23 mouse cellular contexts compared by ENCODE assay signal in the genomic region with DNA sequence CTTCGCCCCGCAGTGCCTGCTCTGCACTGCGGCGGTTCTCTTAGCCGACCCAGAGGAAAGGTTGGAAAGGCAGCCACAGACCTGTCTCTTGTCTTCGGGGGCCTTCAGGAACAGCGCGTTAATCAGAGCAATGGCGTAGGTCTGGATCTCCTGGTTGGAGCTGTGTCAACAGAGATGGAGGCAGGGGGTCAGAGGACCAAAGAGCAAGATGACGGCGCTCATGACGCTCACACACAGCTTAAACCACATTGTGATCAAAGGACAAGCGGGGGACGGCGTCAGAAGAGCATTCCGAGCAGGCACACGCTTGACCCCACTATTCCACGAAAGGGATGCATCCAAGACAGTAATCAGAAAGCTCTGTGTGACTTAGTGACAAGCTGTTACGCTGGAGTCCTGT. TPM values are rescaled to one million over a fixed set of nuclear protein-coding genes. Genes with fewer than 3 reads are reported as not detected.
DNase-seq lines count a peak whose midpoint lies in the region; ATAC-seq and TF ChIP-seq lines count a peak whose summit lies in the region.
"Had no signal": no experiment of that assay in that cellular context is flagged by ENCODE, and none has a peak within 500 bp of the region (broad histone marks: within the 10 kb centered on the region; RNA-seq: fewer than 3 reads in every experiment).

No protein-coding gene starts in this region.

- 33% methylated on average over 19 of the region's 19 CpGs for WGBS in liver, adult 2 months
- WGBS in liver, embryonic 13.5 days (ENCODE audit: insufficient replicate concordance) = 74% methylated on average over 19 of the region's 19 CpGs
- 79% methylated on average over 19 of the region's 19 CpGs for WGBS in liver, embryonic 16.5 days (ENCODE audit: insufficient replicate concordance)
- 88% methylated on average over 19 of the region's 19 CpGs for WGBS in hindbrain, embryonic 10.5 days

- TF ChIP-seq CTCF in liver, adult 2 months (IDR thresholded peaks at IDR 0.05; ENCODE audit: low read depth, low read length) = no peak

- no peak overlapping the region for H3K4me2 ChIP-seq in liver, embryonic 13.5 days
- H3K4me2 ChIP-seq in liver, embryonic 16.5 days (ENCODE audit: low read depth, low read length) = no peak overlapping the region
- H3K4me2 ChIP-seq: forebrain, embryonic 13.5 days; hindbrain, embryonic 13.5 days had no signal

- TF ChIP-seq POLR2A in liver, adult 2 months (IDR thresholded peaks at IDR 0.05; ENCODE audit: extremely low read depth, insufficient read depth, low read length) = no peak

- H3K27me3 ChIP-seq in liver, adult 2 months (ENCODE audit: control insufficient read depth, insufficient read depth, low read length) = no peaks in the 10 kb centered on the region
- no peaks in the 10 kb centered on the region for H3K27me3 ChIP-seq in liver, embryonic 13.5 days
- no peaks in the 10 kb centered on the region for H3K27me3 ChIP-seq in liver, embryonic 16.5 days (ENCODE audit: control insufficient read depth, insufficient read depth, low read depth, low read length)
- H3K27me3 ChIP-seq in hindbrain, embryonic 10.5 days (ENCODE audit: insufficient read depth, poor library complexity, severe bottlenecking) = no peaks in the 10 kb centered on the region
- H3K27me3 ChIP-seq: forebrain, embryonic 13.5 days; hindbrain, embryonic 13.5 days had no signal

- no peaks in the 10 kb centered on the region; the same call in 1 of the 2 replicates for H3K36me3 ChIP-seq in liver, adult 2 months (ENCODE audit: control insufficient read depth, insufficient read depth, low read length)
- H3K36me3 ChIP-seq in liver, embryonic 13.5 days = peaks cover 37% of the 10 kb centered on the region
- peaks cover 3% of the 10 kb centered on the region; the same call in 1 of the 2 replicates for H3K36me3 ChIP-seq in liver, embryonic 16.5 days (ENCODE audit: control insufficient read depth, insufficient read depth)
- peaks cover 93% of the 10 kb centered on the region for H3K36me3 ChIP-seq in hindbrain, embryonic 10.5 days

- no peaks in the 10 kb centered on the region for H3K79me2 ChIP-seq in liver, adult 2 months (ENCODE audit: control insufficient read depth, insufficient read depth, low read length)

- no peak overlapping the region for H3K4me3 ChIP-seq in liver, adult 2 months (ENCODE audit: insufficient read depth, low read depth, low read length)
- no peak overlapping the region for H3K4me3 ChIP-seq in liver, embryonic 13.5 days (replicated peaks)
- H3K4me3 ChIP-seq in liver, embryonic 16.5 days (ENCODE audit: low read depth, low read length) = no peak overlapping the region
- no peak overlapping the region for H3K4me3 ChIP-seq in hindbrain, embryonic 10.5 days
- H3K4me3 ChIP-seq: forebrain, embryonic 10.5 days; forebrain, embryonic 13.5 days; heart, adult 2 months; heart, embryonic 10.5 days; hindbrain, embryonic 13.5 days had no signal

- H3K9me3 ChIP-seq in liver, embryonic 13.5 days (replicated peaks) = no peaks in the 10 kb centered on the region
- H3K9me3 ChIP-seq in liver, embryonic 16.5 days (replicated peaks; ENCODE audit: control insufficient read depth, low read length) = no peaks in the 10 kb centered on the region
- no peaks in the 10 kb centered on the region for H3K9me3 ChIP-seq in hindbrain, embryonic 10.5 days
- H3K9me3 ChIP-seq: forebrain, embryonic 13.5 days; heart, embryonic 10.5 days; hindbrain, embryonic 13.5 days had no signal

- H3K27ac ChIP-seq in liver, adult 2 months (replicated peaks; ENCODE audit: insufficient read depth, low read depth, low read length) = no peak overlapping the region
- peak overlapping the region; percentile 34; the same call in 1 of the 2 replicates for H3K27ac ChIP-seq in liver, embryonic 13.5 days
- H3K27ac ChIP-seq in liver, embryonic 16.5 days (ENCODE audit: low read length) = peak overlapping the region; percentile 77
- H3K27ac ChIP-seq in hindbrain, embryonic 10.5 days = no peak overlapping the region
- H3K27ac ChIP-seq: forebrain, embryonic 10.5 days; forebrain, embryonic 13.5 days; heart, adult 2 months; heart, embryonic 10.5 days; hindbrain, embryonic 13.5 days had no signal

- peaks cover 17% of the 10 kb centered on the region for H3K4me1 ChIP-seq in liver, adult 2 months (ENCODE audit: control insufficient read depth, insufficient read depth, low read length)
- peaks cover 18% of the 10 kb centered on the region; the same call in 1 of the 2 replicates for H3K4me1 ChIP-seq in liver, embryonic 13.5 days (replicated peaks)
- H3K4me1 ChIP-seq in liver, embryonic 16.5 days (ENCODE audit: control insufficient read depth, low read depth, low read length) = no peaks in the 10 kb centered on the region; the same call in 1 of the 2 replicates
- peaks cover 5% of the 10 kb centered on the region; the same call in 1 of the 2 replicates for H3K4me1 ChIP-seq in hindbrain, embryonic 10.5 days (replicated peaks)
- H3K4me1 ChIP-seq: heart, embryonic 10.5 days had no signal

- peak; percentile 29 for DNase-seq in liver, adult 2 months (ENCODE audit: extremely low read depth, low read depth, low spot score)
- DNase-seq in liver (no peak), MN1 (ENCODE audit: low spot score) (no peak)
- no peak for DNase-seq in liver, embryonic 13.5 days
- no peak for DNase-seq in hindbrain, embryonic 10.5 days (ENCODE audit: low spot score)
- DNase-seq in left cerebral cortex, adult 8-10 months (ENCODE audit: low spot score in 2 of 2) = no peak
- DNase-seq: adrenal gland, adult 8-10 months; adrenal gland, postnatal 25 days; cerebellum, adult 11-12 months; cerebellum, adult 8-10 months; cerebellum, postnatal 10 days; gastrocnemius, postnatal 10 days; gastrocnemius, postnatal 36 days; heart, adult 2 months had no signal

- H3K9ac ChIP-seq in liver, adult 2 months (ENCODE audit: low read depth, low read length) = peak overlapping the region; percentile 3; the same call in 1 of the 2 replicates
- H3K9ac ChIP-seq in liver, embryonic 13.5 days = no peak overlapping the region
- H3K9ac ChIP-seq in liver, embryonic 16.5 days (ENCODE audit: low read depth, low read length) = no peak overlapping the region
- H3K9ac ChIP-seq: forebrain, embryonic 13.5 days; hindbrain, embryonic 13.5 days had no signal

- ATAC-seq in liver, embryonic 13.5 days (ENCODE audit: low read depth) = 0 out of 2 replicates have a peak, but pooled peaks have one; percentile 22
- ATAC-seq in liver, embryonic 16.5 days (ENCODE audit: low read depth) = peak; percentile 42
- ATAC-seq: activated CD4-positive, CD25-positive, alpha-beta regulatory T cell, adult 4 months; CD4-positive, CD25-positive, alpha-beta regulatory T cell, adult 4 months; forebrain, embryonic 13.5 days; forebrain, embryonic 16.5 days; hindbrain, embryonic 16.5 days had no signal

RNA-seq across cellular contexts. Expression of a gene that starts 17.1 kb away (rescaled TPM):
- 13.5 and 17.2 TPM in 2 replicates for total RNA-seq in liver, adult 2 months (2014; rRNA removed)
- 42.4 and 52.1 TPM in 2 replicates for polyA plus RNA-seq in liver, adult 2 months (2012; rRNA removed)
- polyA plus RNA-seq in liver, embryonic 13.5 days (2015; fragmentation: Nextera tagmentation; extraction: Ambion mirVana) = 40.2 and 40.3 TPM in 2 replicates
- polyA plus RNA-seq in liver, embryonic 16.5 days (2015; fragmentation: Nextera tagmentation; extraction: Ambion mirVana) = 37.9 and 47.2 TPM in 2 replicates
- 68.3 and 73.0 TPM in 2 replicates for polyA plus RNA-seq in hindbrain, embryonic 10.5 days (2016; fragmentation: Nextera tagmentation; extraction: Ambion mirVana)
- 10 to 100 TPM; 57.0 to 58.1 (median 57.6) TPM for total RNA-seq in left cerebral cortex, adult 8-10 months (2022)

RNA-seq across cellular contexts. Expression of a gene that starts 21.5 kb away (rescaled TPM):
- total RNA-seq in liver, adult 2 months (2014; rRNA removed) = 5.2 and 7.0 TPM in 2 replicates
- 10.9 and 17.5 TPM in 2 replicates for polyA plus RNA-seq in liver, adult 2 months (2012; rRNA removed)
- 14.2 and 16.7 TPM in 2 replicates for polyA plus RNA-seq in liver, embryonic 13.5 days (2015; fragmentation: Nextera tagmentation; extraction: Ambion mirVana)
- polyA plus RNA-seq in liver, embryonic 16.5 days (2015; fragmentation: Nextera tagmentation; extraction: Ambion mirVana) = 15.9 and 16.3 TPM in 2 replicates
- 90.0 and 94.6 TPM in 2 replicates for polyA plus RNA-seq in hindbrain, embryonic 10.5 days (2016; fragmentation: Nextera tagmentation; extraction: Ambion mirVana)
- total RNA-seq in left cerebral cortex, adult 8-10 months (2022) = 100 to 1,000 TPM; 127 to 150 (median 134) TPM

Comparison
In these comparisons a context has a peak if more than half of its experiments do, and no peak if none do; other contexts are left out.
1. H3K27ac ChIP-seq: peak in liver, embryonic 13.5 days (single experiment) and liver, embryonic 16.5 days (single experiment); none in liver, adult 2 months (single experiment) and hindbrain, embryonic 10.5 days (single experiment).